Mouse (Mus musculus): Measurements from ENCODE around the gene Hmx2. TPM values are rescaled to one million over a fixed set of nuclear protein-coding genes. Genes with fewer than 3 reads are reported as not detected.

Hmx2 gene
- polyA plus RNA-seq, 1 experiment from 2014 or later = not detected

Other genes with a start within 250 kb of the Hmx2 start
- 0.06 and 0.11 TPM in 2 replicates for gene Cuzd1, start 226.5 kb upstream of the Hmx2 start, polyA plus RNA-seq (2015; fragmentation: Nextera tagmentation; extraction: Ambion mirVana)
- gene Fam24b, start 219.3 kb upstream of the Hmx2 start, polyA plus RNA-seq (2015; fragmentation: Nextera tagmentation; extraction: Ambion mirVana) = not detected in 2 replicates
- gene Fam24a, start 214.9 kb upstream of the Hmx2 start, polyA plus RNA-seq (2015; fragmentation: Nextera tagmentation; extraction: Ambion mirVana) = not detected in 2 replicates
- 18.4 and 22.2 TPM in 2 replicates for gene 2310057M21Rik, start 186.0 kb upstream of the Hmx2 start, polyA plus RNA-seq (2015; fragmentation: Nextera tagmentation; extraction: Ambion mirVana)
- gene Pstk, start 177.6 kb upstream of the Hmx2 start, polyA plus RNA-seq (2015; fragmentation: Nextera tagmentation; extraction: Ambion mirVana) = 64.3 and 64.8 TPM in 2 replicates
- gene Ikzf5, start 138.3 kb upstream of the Hmx2 start, polyA plus RNA-seq (2015; fragmentation: Nextera tagmentation; extraction: Ambion mirVana) = 13.1 and 13.2 TPM in 2 replicates
- gene Acadsb, start 138.2 kb upstream of the Hmx2 start, polyA plus RNA-seq (2015; fragmentation: Nextera tagmentation; extraction: Ambion mirVana) = 183 and 192 TPM in 2 replicates
- gene Hmx3, start 5.9 kb upstream of the Hmx2 start, polyA plus RNA-seq (2015; fragmentation: Nextera tagmentation; extraction: Ambion mirVana) = not detected in 2 replicates
- 263 and 268 TPM in 2 replicates for gene Bub3, start 11.4 kb downstream of the Hmx2 start, polyA plus RNA-seq (2015; fragmentation: Nextera tagmentation; extraction: Ambion mirVana)